ENCODE assay signal across 32 mouse cellular contexts in genomic region chr2:17515686-17516085, GRCm38 (mm10).
A peak's percentile ranks its signal among the peaks of the same experiment; 100 is the strongest.
DNase-seq lines count a peak whose midpoint lies in the region; ATAC-seq and TF ChIP-seq lines count a peak whose summit lies in the region.
"Had no signal": no experiment of that assay in that cellular context is flagged by ENCODE, and none has a peak within 500 bp of the region (broad histone marks: within the 10 kb centered on the region; RNA-seq: fewer than 3 reads in every experiment).

No protein-coding gene starts in this region.

- TF ChIP-seq CTCF in hindbrain, postnatal 0 days (IDR thresholded peaks at IDR 0.05; ENCODE audit: low read depth): no peak

- no peaks in the 10 kb centered on the region for H3K27me3 ChIP-seq in hindbrain, postnatal 0 days (ENCODE audit: insufficient read depth, low read length)
- H3K27me3 ChIP-seq in hindbrain, embryonic 13.5 days: no peaks in the 10 kb centered on the region
- H3K27me3 ChIP-seq: CH12.LX; embryonic facial prominence, embryonic 13.5 days; forebrain, embryonic 15.5 days; heart, embryonic 12.5 days; heart, embryonic 15.5 days; hindbrain, embryonic 15.5 days; Patski had no signal

- DNase-seq in cerebellum, adult 18-20 months: peak; percentile 17 to 28
- no peak for DNase-seq in cerebellum, adult 9-10 months
- peak; percentile 33 to 58 for DNase-seq in cerebellum, postnatal 10 days
- no peak for DNase-seq in cerebellum, adult 11 months
- no peak for DNase-seq in hindbrain, postnatal 0 days (ENCODE audit: low spot score)
- DNase-seq in brain, adult 2 months (ENCODE audit: low read depth, low spot score): peak; percentile 26
- DNase-seq in right cerebral cortex, postnatal 25 days: no peak
- DNase-seq: adrenal gland, postnatal 10 days; adrenal gland, postnatal 36 days; B cell, adult 2 months; embryo, embryonic 11 days; gastrocnemius, postnatal 25 days; heart, adult 18-20 months; heart, postnatal 10 days; heart, postnatal 36 days; kidney, adult 18-20 months; kidney, adult 9 months had no signal

- WGBS in hindbrain, postnatal 0 days: 59% methylated on average over 2 of the region's 2 CpGs
- 88% methylated on average over 2 of the region's 2 CpGs for WGBS in hindbrain, embryonic 13.5 days

- H3K4me3 ChIP-seq in hindbrain, postnatal 0 days (ENCODE audit: low read length): no peak overlapping the region
- H3K4me3 ChIP-seq in hindbrain, embryonic 13.5 days: no peak overlapping the region
- H3K4me3 ChIP-seq: embryonic facial prominence, embryonic 10.5 days; embryonic facial prominence, embryonic 13.5 days; erythroblast, embryonic 14.5 days; forebrain, embryonic 12.5 days; forebrain, embryonic 15.5 days; heart, embryonic 12.5 days; heart, embryonic 15.5 days; hindbrain, embryonic 10.5 days had no signal

- no peaks in the 10 kb centered on the region for H3K9me3 ChIP-seq in hindbrain, postnatal 0 days (ENCODE audit: low read length)
- H3K9me3 ChIP-seq in hindbrain, embryonic 13.5 days: no peaks in the 10 kb centered on the region
- H3K9me3 ChIP-seq: embryonic facial prominence, embryonic 10.5 days; embryonic facial prominence, embryonic 13.5 days; forebrain, embryonic 12.5 days; forebrain, embryonic 15.5 days; G1E; heart, embryonic 12.5 days; heart, embryonic 15.5 days; hindbrain, embryonic 10.5 days; hindbrain, embryonic 15.5 days had no signal

- peak; percentile 35; the same call in 1 of the 2 replicates for ATAC-seq in hindbrain, postnatal 0 days
- ATAC-seq in hindbrain, embryonic 13.5 days (ENCODE audit: low FRiP score): no peak
- ATAC-seq: forebrain, embryonic 15.5 days; inflammation-experienced regulatory T-cells, adult 6 months; intestine, embryonic 16.5 days; Patski had no signal

- H3K4me1 ChIP-seq in hindbrain, postnatal 0 days (ENCODE audit: insufficient read depth, low read length): 0 out of 2 replicates have a peak, but pooled peaks cover 11% of the 10 kb centered on the region
- H3K4me1 ChIP-seq in hindbrain, embryonic 13.5 days (replicated peaks): peaks cover 15% of the 10 kb centered on the region
- H3K4me1 ChIP-seq: embryonic facial prominence, embryonic 10.5 days; heart, embryonic 12.5 days; heart, embryonic 15.5 days; hindbrain, embryonic 10.5 days had no signal

- no peak overlapping the region for H3K9ac ChIP-seq in hindbrain, postnatal 0 days (replicated peaks; ENCODE audit: low read length)
- no peak overlapping the region for H3K9ac ChIP-seq in hindbrain, embryonic 13.5 days
- H3K9ac ChIP-seq: embryonic facial prominence, embryonic 13.5 days; forebrain, embryonic 12.5 days; forebrain, embryonic 15.5 days; heart, embryonic 12.5 days; heart, embryonic 15.5 days; hindbrain, embryonic 15.5 days had no signal

- H3K27ac ChIP-seq in hindbrain, postnatal 0 days: no peak overlapping the region
- H3K27ac ChIP-seq in hindbrain, embryonic 13.5 days: no peak overlapping the region
- H3K27ac ChIP-seq: embryonic facial prominence, embryonic 10.5 days; embryonic facial prominence, embryonic 13.5 days; forebrain, embryonic 12.5 days; forebrain, embryonic 15.5 days; heart, embryonic 15.5 days; hindbrain, embryonic 10.5 days had no signal

- H3K36me3 ChIP-seq in hindbrain, postnatal 0 days (ENCODE audit: insufficient read depth, low read length): no peaks in the 10 kb centered on the region
- H3K36me3 ChIP-seq in hindbrain, embryonic 13.5 days: no peaks in the 10 kb centered on the region
- H3K36me3 ChIP-seq: embryonic facial prominence, embryonic 10.5 days; embryonic facial prominence, embryonic 13.5 days; forebrain, embryonic 12.5 days; forebrain, embryonic 15.5 days; G1E; heart, embryonic 12.5 days; heart, embryonic 15.5 days; hindbrain, embryonic 10.5 days; hindbrain, embryonic 15.5 days had no signal

- no peak overlapping the region for H3K4me2 ChIP-seq in hindbrain, postnatal 0 days (ENCODE audit: low read depth, low read length)
- no peak overlapping the region for H3K4me2 ChIP-seq in hindbrain, embryonic 13.5 days
- H3K4me2 ChIP-seq: embryonic facial prominence, embryonic 13.5 days; forebrain, embryonic 12.5 days; heart, embryonic 12.5 days; heart, embryonic 15.5 days had no signal

Comparison
In these comparisons a context has a peak if more than half of its experiments do, and no peak if none do; other contexts are left out.
1. DNase-seq: peak in cerebellum, adult 18-20 months (2 of 2), cerebellum, postnatal 10 days (2 of 2) and brain, adult 2 months (single experiment); none in cerebellum, adult 9-10 months (single experiment), cerebellum, adult 11 months (single experiment), hindbrain, postnatal 0 days (single experiment) and right cerebral cortex, postnatal 25 days (single experiment).